Mouse (Mus musculus): ENCODE results near the gene Mllt3. TPM values are rescaled to one million over a fixed set of nuclear protein-coding genes. Genes with fewer than 3 reads are reported as not detected.

Gene Mllt3
- polyA plus RNA-seq, 1 experiment from 2014 or later = 56.3 TPM

DNA sequence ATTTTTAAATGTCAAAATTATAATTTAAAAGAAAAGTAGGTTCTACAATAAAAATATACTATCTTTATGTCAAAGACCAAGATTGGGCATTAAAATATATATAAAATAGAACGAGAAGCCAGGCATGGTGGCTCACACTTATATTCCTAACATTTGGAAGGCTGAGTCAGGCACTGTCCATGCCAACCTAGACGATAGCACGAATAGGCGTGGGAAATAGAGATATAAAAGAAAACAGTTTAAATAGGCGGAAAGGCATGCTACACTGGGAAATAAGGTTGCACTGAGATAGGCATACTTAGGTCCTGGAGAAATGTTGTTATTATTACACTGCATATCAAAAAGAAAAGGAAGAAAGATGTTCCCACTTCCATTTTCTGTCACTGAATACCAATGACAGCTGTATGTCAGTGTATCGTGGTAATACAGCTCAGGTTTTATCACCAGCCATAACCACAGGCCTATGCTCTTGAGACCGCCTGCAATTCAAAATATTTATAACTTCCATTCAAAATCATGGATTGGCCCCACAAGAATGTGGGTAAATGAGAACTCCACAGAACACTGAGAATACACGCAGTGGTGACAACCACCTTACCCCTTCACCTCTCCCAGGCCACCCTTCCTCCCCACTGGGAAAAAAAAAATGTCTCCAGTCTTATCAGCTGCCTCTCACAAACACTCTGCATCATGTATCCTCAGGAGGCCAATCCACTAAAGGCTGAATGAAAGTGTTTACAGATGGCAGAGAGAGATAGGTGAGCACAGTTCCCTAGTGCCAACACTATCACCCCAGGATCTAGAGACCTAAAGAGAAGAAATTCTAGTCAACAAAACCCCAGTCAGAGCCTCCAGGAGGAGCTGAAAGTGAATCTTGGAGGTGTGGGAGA is 102.6 kb downstream of the Mllt3 start:
- peak overlapping the region; percentile 53 for H3K27ac ChIP-seq

GRCm38 (mm10) chr4:87928603-87929199 is 104.5 kb downstream of the Mllt3 start:
- H3K27me3 ChIP-seq (ENCODE audit: insufficient read depth, poor library complexity, severe bottlenecking) = no peaks in the 10 kb centered on the region
- H3K27ac ChIP-seq = no peak overlapping the region
- H3K4me1 ChIP-seq = peaks cover 25% of the 10 kb centered on the region
- DNase-seq (ENCODE audit: low spot score) = no peak
- no peaks in the 10 kb centered on the region for H3K9me3 ChIP-seq
- WGBS = 76% methylated on average over 3 of the region's 3 CpGs
- peaks cover 2% of the 10 kb centered on the region for H3K36me3 ChIP-seq
- H3K4me3 ChIP-seq = no peak overlapping the region

More for the DNA sequence above, 102.6 kb downstream of the Mllt3 start:
- peaks cover 34% of the 10 kb centered on the region for H3K4me1 ChIP-seq
- no peaks in the 10 kb centered on the region for H3K9me3 ChIP-seq
- peaks cover 2% of the 10 kb centered on the region for H3K36me3 ChIP-seq
- 81% methylated on average over 8 of the region's 8 CpGs for WGBS
- no peak for DNase-seq (ENCODE audit: low spot score)
- no peak overlapping the region for H3K4me3 ChIP-seq
- H3K27me3 ChIP-seq (ENCODE audit: insufficient read depth, poor library complexity, severe bottlenecking) = no peaks in the 10 kb centered on the region

GRCm38 (mm10) chr4:87927354-87927753 is 105.8 kb downstream of the Mllt3 start:
- H3K27ac ChIP-seq = no peak overlapping the region
- no peak overlapping the region for H3K4me3 ChIP-seq
- no peak for DNase-seq (ENCODE audit: low spot score)

GRCm38 (mm10) chr4:87920664-87921063 is 112.5 kb downstream of the Mllt3 start:
- no peaks in the 10 kb centered on the region for H3K27me3 ChIP-seq (ENCODE audit: insufficient read depth, poor library complexity, severe bottlenecking)
- H3K27ac ChIP-seq = no peak overlapping the region
- H3K36me3 ChIP-seq = no peaks in the 10 kb centered on the region
- DNase-seq (ENCODE audit: low spot score) = no peak
- H3K4me1 ChIP-seq = peaks cover 6% of the 10 kb centered on the region; the same call in 1 of the 2 replicates
- H3K4me3 ChIP-seq = no peak overlapping the region
- WGBS = 66% methylated on average over 8 of the region's 8 CpGs
- H3K9me3 ChIP-seq = no peaks in the 10 kb centered on the region

More at GRCm38 (mm10) chr4:87927354-87927753, 105.8 kb downstream of the Mllt3 start:
- peaks cover 19% of the 10 kb centered on the region; the same call in 1 of the 2 replicates for H3K4me1 ChIP-seq
- H3K9me3 ChIP-seq = no peaks in the 10 kb centered on the region
- peaks cover 2% of the 10 kb centered on the region for H3K36me3 ChIP-seq
- WGBS = 54% methylated on average over 10 of the region's 10 CpGs
- H3K27me3 ChIP-seq (ENCODE audit: insufficient read depth, poor library complexity, severe bottlenecking) = no peaks in the 10 kb centered on the region

DNA sequence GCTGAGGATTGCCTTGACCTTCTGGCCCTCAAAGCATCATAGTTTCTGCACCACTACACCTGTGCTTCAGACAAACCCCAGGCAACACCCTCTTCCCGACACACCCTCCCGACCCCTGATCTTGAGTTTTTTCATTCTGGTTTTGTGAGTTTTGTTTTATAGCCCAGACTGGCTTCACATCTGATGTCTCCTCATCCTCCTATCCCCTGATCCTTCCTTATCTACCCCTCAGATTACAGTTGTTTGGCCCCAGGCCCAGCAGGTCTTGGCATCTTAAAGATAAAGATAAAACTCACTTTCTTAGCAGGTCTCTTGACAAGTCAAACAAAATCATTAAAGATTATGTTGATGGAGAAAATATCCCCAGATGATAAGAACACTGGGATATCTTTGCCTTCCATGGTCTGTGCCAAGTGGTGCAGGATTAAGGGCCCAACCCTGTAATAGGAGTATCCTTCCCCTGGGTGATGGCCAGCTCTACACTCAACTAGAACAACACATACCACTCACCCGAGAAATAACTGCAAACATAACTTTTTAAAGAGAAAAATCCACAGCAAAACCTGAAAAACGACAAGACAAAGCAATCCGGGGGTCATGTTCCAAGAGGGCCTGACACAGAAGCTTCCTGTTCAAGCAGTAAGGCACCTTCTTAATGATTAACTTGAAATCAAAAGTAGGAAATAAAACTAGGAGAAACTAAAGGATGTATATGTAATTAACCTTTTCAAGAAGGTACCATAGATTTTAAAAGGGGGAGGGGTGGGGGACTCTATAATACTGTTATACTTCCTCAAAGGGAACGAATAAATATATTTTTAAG is 121.8 kb downstream of the Mllt3 start:
- WGBS = 73% methylated on average over 6 of the region's 6 CpGs
- H3K27ac ChIP-seq = no peak overlapping the region
- H3K27me3 ChIP-seq (ENCODE audit: insufficient read depth, poor library complexity, severe bottlenecking) = no peaks in the 10 kb centered on the region
- no peak for DNase-seq (ENCODE audit: low spot score)
- H3K36me3 ChIP-seq = no peaks in the 10 kb centered on the region
- no peaks in the 10 kb centered on the region for H3K9me3 ChIP-seq
- peaks cover 6% of the 10 kb centered on the region; the same call in 1 of the 2 replicates for H3K4me1 ChIP-seq
- H3K4me3 ChIP-seq = no peak overlapping the region

GRCm38 (mm10) chr4:87905149-87905771 is 127.9 kb downstream of the Mllt3 start:
- H3K27me3 ChIP-seq (ENCODE audit: insufficient read depth, poor library complexity, severe bottlenecking) = no peaks in the 10 kb centered on the region
- H3K36me3 ChIP-seq = no peaks in the 10 kb centered on the region
- DNase-seq (ENCODE audit: low spot score) = no peak
- no peaks in the 10 kb centered on the region for H3K9me3 ChIP-seq
- 61% methylated on average over 6 of the region's 6 CpGs for WGBS
- no peak overlapping the region for H3K27ac ChIP-seq
- no peak overlapping the region for H3K4me3 ChIP-seq
- H3K4me1 ChIP-seq = peaks cover 13% of the 10 kb centered on the region; the same call in 1 of the 2 replicates

DNA sequence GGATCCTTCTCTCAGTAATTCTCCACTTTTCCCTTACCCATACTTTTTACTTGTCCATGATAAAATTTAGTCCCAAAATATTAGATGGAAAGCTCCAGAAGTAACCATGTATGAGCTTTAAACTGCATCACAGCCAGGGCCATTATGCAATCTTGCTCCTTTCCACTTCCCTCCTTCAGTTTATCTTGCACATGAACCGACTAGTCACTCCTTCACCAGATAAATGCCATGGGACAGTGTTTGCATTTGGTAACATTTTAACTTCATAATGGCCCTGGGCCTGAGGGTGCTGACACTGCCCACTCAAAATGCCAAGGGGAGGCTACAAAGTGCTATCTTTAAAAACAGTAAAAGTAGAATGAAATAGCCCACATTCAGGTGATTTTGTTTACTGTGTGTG is 128.4 kb downstream of the Mllt3 start:
- Histone ChIP-seq H3K27me3 (ENCODE audit: insufficient read depth, poor library complexity, severe bottlenecking) (no peaks in the 10 kb centered on the region), H3K4me3 (no peak overlapping the region), H3K27ac (no peak overlapping the region), H3K36me3 (no peaks in the 10 kb centered on the region), H3K9me3 (no peaks in the 10 kb centered on the region), H3K4me1 (peaks cover 15% of the 10 kb centered on the region; the same call in 1 of the 2 replicates)
- 18% methylated on average over 1 of the region's 1 CpGs for WGBS
- no peak for DNase-seq (ENCODE audit: low spot score)

GRCm38 (mm10) chr4:87902584-87902983 is 130.6 kb downstream of the Mllt3 start:
- H3K4me3 ChIP-seq = no peak overlapping the region
- no peak for DNase-seq (ENCODE audit: low spot score)
- no peaks in the 10 kb centered on the region for H3K27me3 ChIP-seq (ENCODE audit: insufficient read depth, poor library complexity, severe bottlenecking)
- H3K36me3 ChIP-seq = no peaks in the 10 kb centered on the region
- H3K27ac ChIP-seq = no peak overlapping the region
- WGBS = 84% methylated on average over 4 of the region's 4 CpGs
- no peaks in the 10 kb centered on the region for H3K9me3 ChIP-seq
- peaks cover 21% of the 10 kb centered on the region for H3K4me1 ChIP-seq

DNA sequence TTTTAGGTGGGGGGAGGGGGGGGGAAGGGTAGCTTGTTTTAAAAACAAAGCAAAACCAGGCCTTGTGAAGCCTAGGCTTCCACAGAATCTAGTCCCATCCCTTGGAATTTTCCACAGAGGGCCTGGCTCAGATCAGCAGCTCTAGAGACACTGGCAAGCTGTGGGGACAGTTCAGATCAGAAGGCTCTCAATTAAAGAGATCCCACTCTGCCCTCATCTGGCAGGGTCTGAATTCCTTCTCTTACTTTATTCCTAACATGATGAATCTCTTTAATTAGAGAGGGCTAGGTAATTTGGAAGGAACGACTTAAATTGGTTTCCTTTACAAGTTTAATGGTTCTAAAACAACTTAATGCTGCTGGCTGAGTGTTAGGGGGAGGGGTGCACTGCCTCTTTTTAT is 132.0 kb downstream of the Mllt3 start:
- 57% methylated on average over 1 of the region's 1 CpGs for WGBS
- DNase-seq (ENCODE audit: low spot score) = no peak
- H3K4me3 ChIP-seq = no peak overlapping the region
- H3K27ac ChIP-seq = no peak overlapping the region
- peaks cover 19% of the 10 kb centered on the region for H3K4me1 ChIP-seq
- H3K9me3 ChIP-seq = no peaks in the 10 kb centered on the region
- no peaks in the 10 kb centered on the region for H3K36me3 ChIP-seq
- H3K27me3 ChIP-seq (ENCODE audit: insufficient read depth, poor library complexity, severe bottlenecking) = no peaks in the 10 kb centered on the region

- no peak overlapping the region for H3K27ac ChIP-seq
- no peaks in the 10 kb centered on the region for H3K9me3 ChIP-seq
- H3K36me3 ChIP-seq = no peaks in the 10 kb centered on the region
- 78% methylated on average over 3 of the region's 3 CpGs for WGBS
- no peaks in the 10 kb centered on the region for H3K27me3 ChIP-seq (ENCODE audit: insufficient read depth, poor library complexity, severe bottlenecking)
- no peak overlapping the region for H3K4me3 ChIP-seq
- peaks cover 6% of the 10 kb centered on the region for H3K4me1 ChIP-seq
- DNase-seq (ENCODE audit: low spot score) = no peak
Measured at GRCm38 (mm10) chr4:87893498-87893897, 139.7 kb downstream of the Mllt3 start.

DNA sequence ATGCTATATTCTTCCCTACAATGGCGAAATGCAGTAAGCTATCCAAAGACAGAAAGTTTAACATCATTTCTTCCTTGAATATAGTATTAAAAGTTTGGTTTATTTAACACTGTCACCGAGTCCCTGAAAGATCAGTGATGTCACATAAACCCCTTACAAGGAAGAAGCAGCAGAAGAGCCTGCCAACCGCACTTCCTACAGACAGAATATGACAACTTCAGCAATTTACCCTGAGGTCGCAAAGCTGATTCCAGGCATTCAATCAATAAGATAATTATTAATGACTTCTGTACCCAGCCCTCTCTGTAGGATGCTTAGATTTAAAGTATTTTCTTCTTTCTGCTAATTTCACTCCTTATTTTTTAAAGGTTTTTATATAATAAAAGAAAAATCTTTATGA is 140.2 kb downstream of the Mllt3 start:
- H3K4me1 ChIP-seq = peaks cover 6% of the 10 kb centered on the region
- no peaks in the 10 kb centered on the region for H3K27me3 ChIP-seq (ENCODE audit: insufficient read depth, poor library complexity, severe bottlenecking)
- H3K4me3 ChIP-seq = no peak overlapping the region
- no peak overlapping the region for H3K27ac ChIP-seq
- H3K9me3 ChIP-seq = no peaks in the 10 kb centered on the region
- H3K36me3 ChIP-seq = no peaks in the 10 kb centered on the region
- WGBS = 92% methylated on average over 4 of the region's 4 CpGs
- DNase-seq (ENCODE audit: low spot score) = no peak

- Histone ChIP-seq H3K9me3 (no peaks in the 10 kb centered on the region), H3K27ac (no peak overlapping the region), H3K4me3 (no peak overlapping the region), H3K27me3 (ENCODE audit: insufficient read depth, poor library complexity, severe bottlenecking) (no peaks in the 10 kb centered on the region), H3K4me1 (0 out of 2 replicates have a peak, but pooled peaks cover 5% of the 10 kb centered on the region), H3K36me3 (no peaks in the 10 kb centered on the region)
- DNase-seq (ENCODE audit: low spot score) = no peak
- 73% methylated on average over 5 of the region's 5 CpGs for WGBS
Measured at GRCm38 (mm10) chr4:87883225-87883875, 149.8 kb downstream of the Mllt3 start.
